Mouse (Mus musculus): ENCODE results near the gene Olfr150. TPM values are rescaled to one million over a fixed set of nuclear protein-coding genes. Genes with fewer than 3 reads are reported as not detected.
A peak's percentile ranks its signal among the peaks of the same experiment; 100 is the strongest.
"Not testable (repeated sequence)": the region's sequence is repeated elsewhere in the genome, so short reads cannot be mapped to it uniquely, and the experiment has no call there.

Gene Olfr150
- not detected in 2 replicates for polyA plus RNA-seq (2015; fragmentation: Nextera tagmentation; extraction: Ambion mirVana)

DNA sequence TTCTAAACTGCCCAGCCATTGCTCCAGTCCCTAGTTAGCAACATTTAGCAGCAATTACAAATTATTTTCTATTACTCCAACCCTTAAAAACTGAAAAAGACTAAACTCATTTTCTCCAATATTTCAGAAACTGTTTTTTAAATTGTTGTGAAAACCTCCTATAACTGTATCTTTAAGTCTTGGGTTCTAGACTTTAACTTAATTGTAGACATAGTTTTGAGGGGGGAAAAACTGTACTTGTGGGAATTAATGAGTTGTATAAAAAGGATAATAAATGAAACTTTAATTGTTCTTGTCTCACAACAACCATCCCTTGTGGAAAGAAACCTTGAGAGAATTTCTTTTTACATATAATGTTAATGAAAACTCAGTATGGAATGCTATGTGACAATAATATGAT, at the start of gene Olfr150:
Olfr150 (plus strand) TSS at position 301 of the 400 bp plus-strand sequence.
- H3K4me2 ChIP-seq: no peak within 1 kb of the TSS
- no peaks in the 10 kb centered on the region for H3K4me1 ChIP-seq
- ATAC-seq (replicated peaks; ENCODE audit: low FRiP score): no peak
- H3K9me3 ChIP-seq (replicated peaks): no peaks in the 10 kb centered on the region
- no peak within 1 kb of the TSS for H3K27ac ChIP-seq
- no peak within 1 kb of the TSS for H3K9ac ChIP-seq
- H3K27me3 ChIP-seq: no peaks in the 10 kb centered on the region
- H3K4me3 ChIP-seq (replicated peaks): no peak within 1 kb of the TSS
- no peaks in the 10 kb centered on the region for H3K36me3 ChIP-seq

DNA sequence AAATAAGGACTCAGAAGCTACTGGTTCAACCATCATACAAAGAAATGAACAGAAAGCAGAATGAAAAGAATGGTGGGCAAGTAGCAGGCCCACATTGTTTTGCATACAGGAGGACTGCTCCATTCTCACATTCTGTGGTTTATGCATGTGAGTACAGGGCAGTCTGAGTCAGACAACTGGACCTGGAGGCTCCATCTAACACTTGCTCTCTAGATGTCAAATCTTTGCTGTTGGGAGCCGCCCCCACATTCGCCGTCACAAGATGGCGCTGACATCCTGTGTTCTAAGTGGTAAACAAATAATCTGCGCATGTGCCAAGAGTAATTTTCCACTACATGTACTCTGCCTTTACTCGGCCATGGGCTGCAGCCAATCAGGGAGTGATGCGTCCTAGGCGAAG, 29.7 kb upstream of the Olfr150 start:
- not testable (repeated sequence) for H3K9me3 ChIP-seq (replicated peaks); ATAC-seq (replicated peaks; ENCODE audit: low FRiP score); H3K4me3 ChIP-seq (replicated peaks); H3K4me1 ChIP-seq; H3K9ac ChIP-seq; H3K27ac ChIP-seq; H3K4me2 ChIP-seq; H3K27me3 ChIP-seq; H3K36me3 ChIP-seq
- WGBS: 88% methylated on average over 8 of the region's 8 CpGs

DNA sequence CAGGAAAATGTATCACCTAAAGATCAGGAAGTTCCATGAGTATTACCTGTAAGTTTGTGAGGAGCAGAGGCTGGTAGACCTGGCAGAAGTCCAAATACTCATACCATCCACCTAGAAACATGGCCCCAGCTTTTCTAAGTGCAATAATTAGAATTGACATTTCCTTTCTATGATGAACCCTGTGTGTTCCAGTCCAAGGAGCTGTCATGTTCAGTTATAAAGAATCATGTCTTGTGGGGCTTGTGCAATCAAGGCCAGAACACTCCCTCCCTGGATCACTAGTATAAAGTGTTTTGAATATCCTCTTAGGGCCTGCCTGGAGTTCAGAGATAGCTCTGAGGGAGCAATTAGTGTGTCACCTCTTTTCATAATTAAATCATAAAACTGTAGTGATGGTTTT, 23.8 kb upstream of the Olfr150 start, which contains the start of gene Olfr149:
Olfr149 (minus strand) TSS at position 101 of the 400 bp plus-strand sequence.
- no peak within 1 kb of the TSS for H3K4me3 ChIP-seq (replicated peaks)
- H3K9me3 ChIP-seq (replicated peaks): no peaks in the 10 kb centered on the region
- no peaks in the 10 kb centered on the region for H3K27me3 ChIP-seq
- H3K9ac ChIP-seq: no peak within 1 kb of the TSS
- H3K4me1 ChIP-seq: 0 out of 2 replicates have a peak, but pooled peaks cover 5% of the 10 kb centered on the region
- no peak within 1 kb of the TSS for H3K4me2 ChIP-seq
- no peaks in the 10 kb centered on the region for H3K36me3 ChIP-seq
- ATAC-seq (replicated peaks; ENCODE audit: low FRiP score): no peak
- no peak within 1 kb of the TSS for H3K27ac ChIP-seq

DNA sequence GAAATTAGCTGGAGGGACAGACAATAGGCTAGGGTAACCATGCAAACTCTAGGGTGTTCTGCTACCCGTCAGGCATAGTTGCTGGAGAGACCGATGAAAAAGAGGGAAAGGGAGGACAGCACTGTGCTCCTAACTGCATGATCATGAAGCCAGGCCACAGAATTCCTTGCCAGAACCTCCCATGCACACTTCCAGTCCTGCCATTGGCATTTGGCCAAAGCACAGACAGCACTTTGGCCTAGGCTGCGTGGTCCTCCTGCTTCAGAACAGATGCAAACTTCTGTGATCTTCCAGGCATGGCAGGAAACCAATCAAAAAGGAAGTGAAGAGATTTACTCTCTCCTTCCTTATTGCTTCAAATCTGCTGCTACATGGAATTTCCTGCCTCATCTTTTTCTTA, 21.8 kb upstream of the Olfr150 start:
- 24% methylated on average over 3 of the region's 3 CpGs for WGBS
- Histone ChIP-seq H3K4me1 (0 out of 2 replicates have a peak, but pooled peaks cover 5% of the 10 kb centered on the region), H3K4me3 (replicated peaks) (no peak overlapping the region), H3K9me3 (replicated peaks) (no peaks in the 10 kb centered on the region), H3K36me3 (no peaks in the 10 kb centered on the region), H3K27me3 (no peaks in the 10 kb centered on the region), H3K9ac (no peak overlapping the region), H3K4me2 (no peak overlapping the region), H3K27ac (no peak overlapping the region)
- peak; percentile 76; the same call in 1 of the 2 replicates for ATAC-seq (replicated peaks; ENCODE audit: low FRiP score)

DNA sequence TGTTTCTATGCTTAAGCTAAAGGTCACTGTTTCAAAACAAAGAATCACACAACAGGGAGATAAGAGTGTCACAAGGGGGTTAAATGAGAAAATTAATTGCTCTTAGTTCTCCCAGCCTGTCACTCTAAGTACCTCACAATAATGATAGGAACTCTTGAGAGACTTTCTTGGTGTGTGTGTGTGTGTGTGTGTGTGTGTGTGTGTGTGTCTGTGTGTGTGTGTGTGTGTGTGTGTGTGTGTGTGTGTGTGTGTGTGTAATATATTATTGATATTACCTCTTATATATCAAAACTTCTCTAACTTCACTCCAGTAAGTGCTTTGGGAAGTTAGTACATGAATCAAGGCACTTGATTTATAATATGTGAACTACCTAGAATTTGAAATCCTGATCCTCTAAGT, 19.7 kb upstream of the Olfr150 start, which contains the start of gene Olfr965:
Olfr965 (plus strand) TSS at position 301 of the 400 bp plus-strand sequence.
- Histone ChIP-seq H3K4me3 (replicated peaks) (no peak within 1 kb of the TSS), H3K36me3 (no peaks in the 10 kb centered on the region), H3K4me2 (no peak within 1 kb of the TSS), H3K27ac (no peak within 1 kb of the TSS), H3K4me1 (0 out of 2 replicates have a peak, but pooled peaks cover 5% of the 10 kb centered on the region), H3K9ac (no peak within 1 kb of the TSS), H3K27me3 (no peaks in the 10 kb centered on the region), H3K9me3 (replicated peaks) (no peaks in the 10 kb centered on the region)
- ATAC-seq (replicated peaks; ENCODE audit: low FRiP score): no peak

DNA sequence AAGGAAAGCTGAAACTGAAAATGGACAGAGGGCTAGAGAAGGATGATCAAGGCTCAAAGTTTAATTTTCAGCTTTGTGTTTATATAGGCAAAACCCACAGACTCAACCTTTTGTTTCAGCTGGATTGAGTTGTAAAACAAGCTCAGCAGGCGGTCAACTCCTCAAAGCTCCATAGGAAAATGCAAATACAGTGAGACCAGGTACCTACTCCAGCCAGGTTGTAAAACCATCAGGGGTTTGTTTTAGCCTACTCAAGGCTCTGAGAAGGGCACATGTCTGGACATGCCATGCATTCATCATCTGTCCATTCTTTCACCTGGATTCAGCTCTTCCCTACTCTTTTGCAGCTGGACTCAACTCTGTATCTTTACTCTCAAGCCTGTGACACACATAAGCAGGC, 10.0 kb downstream of the Olfr150 start:
- no peak for ATAC-seq (replicated peaks; ENCODE audit: low FRiP score)
- no peaks in the 10 kb centered on the region for H3K9me3 ChIP-seq (replicated peaks)
- H3K9ac ChIP-seq: no peak overlapping the region
- H3K4me3 ChIP-seq (replicated peaks): no peak overlapping the region
- 84% methylated on average over 1 of the region's 1 CpGs for WGBS
- H3K4me1 ChIP-seq: no peaks in the 10 kb centered on the region
- no peak overlapping the region for H3K27ac ChIP-seq
- H3K4me2 ChIP-seq: no peak overlapping the region
- H3K36me3 ChIP-seq: no peaks in the 10 kb centered on the region
- no peaks in the 10 kb centered on the region for H3K27me3 ChIP-seq

DNA sequence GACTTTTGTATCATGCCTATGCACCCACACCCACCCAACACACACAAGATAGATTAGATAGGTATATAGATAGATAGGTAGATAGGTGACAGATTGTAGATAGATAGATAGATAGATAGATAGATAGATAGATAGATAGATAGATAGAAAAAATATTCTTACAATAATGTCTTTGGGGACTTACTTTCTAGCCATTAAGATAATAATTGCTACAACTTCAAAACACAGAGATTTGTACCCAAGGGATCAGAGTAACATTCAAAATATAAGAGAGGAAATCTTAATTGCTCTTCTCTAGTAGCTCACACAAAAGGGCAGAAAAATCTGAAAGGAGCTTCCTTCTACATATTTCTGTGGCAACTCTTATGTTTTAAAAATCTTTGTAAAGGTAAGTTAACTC, 15.2 kb downstream of the Olfr150 start, which contains the start of gene Olfr967:
Olfr967 (plus strand) TSS at position 301 of the 400 bp plus-strand sequence.
- ATAC-seq (replicated peaks; ENCODE audit: low FRiP score): no peak
- Histone ChIP-seq H3K27me3 (no peaks in the 10 kb centered on the region), H3K9me3 (replicated peaks) (no peaks in the 10 kb centered on the region), H3K4me2 (no peak within 1 kb of the TSS), H3K27ac (no peak within 1 kb of the TSS), H3K4me1 (no peaks in the 10 kb centered on the region), H3K4me3 (replicated peaks) (no peak within 1 kb of the TSS), H3K36me3 (no peaks in the 10 kb centered on the region), H3K9ac (no peak within 1 kb of the TSS)

DNA sequence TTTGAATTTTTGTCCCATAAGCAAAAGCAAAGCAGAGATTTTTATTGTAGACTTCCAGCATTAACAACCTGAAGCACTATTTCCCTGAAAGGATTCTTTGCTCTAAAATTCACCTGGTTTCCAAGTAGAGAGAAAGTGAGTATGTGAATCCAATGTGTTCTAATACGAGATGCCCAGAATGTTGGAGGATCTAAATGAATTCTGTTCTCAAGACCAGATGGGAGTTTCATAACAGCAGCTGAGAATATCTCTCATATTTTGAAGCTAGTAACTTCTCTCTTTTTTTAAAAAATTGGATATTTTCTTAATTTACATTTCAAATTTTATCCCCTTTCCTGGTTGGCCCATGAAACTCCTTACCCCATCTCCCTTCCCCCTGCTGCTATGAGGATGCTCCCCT, 15.7 kb downstream of the Olfr150 start:
- Histone ChIP-seq H3K9ac (no peak overlapping the region), H3K27me3 (no peaks in the 10 kb centered on the region), H3K9me3 (replicated peaks) (no peaks in the 10 kb centered on the region), H3K4me1 (no peaks in the 10 kb centered on the region), H3K27ac (no peak overlapping the region), H3K4me2 (no peak overlapping the region), H3K4me3 (replicated peaks) (no peak overlapping the region), H3K36me3 (no peaks in the 10 kb centered on the region)
- no peak for ATAC-seq (replicated peaks; ENCODE audit: low FRiP score)
- 75% methylated on average over 1 of the region's 1 CpGs for WGBS

DNA sequence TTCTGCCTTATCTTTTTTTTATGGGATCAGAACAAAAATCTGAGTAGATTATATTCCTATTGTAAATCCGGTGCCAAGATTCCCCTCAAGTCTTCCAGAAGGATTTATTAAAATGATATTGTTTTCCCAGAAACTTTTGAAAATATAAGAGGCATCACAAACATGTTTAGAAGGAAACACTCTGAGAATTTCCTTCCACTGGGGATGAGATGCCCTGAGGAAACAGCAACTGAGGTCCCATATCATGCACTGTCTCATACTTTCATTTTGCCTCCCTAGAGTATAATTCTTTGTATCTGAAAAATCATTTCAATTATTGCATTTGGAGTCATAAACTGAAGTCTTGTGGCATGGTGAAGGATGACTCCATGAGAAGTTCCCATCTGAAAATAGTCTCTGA, 52.4 kb downstream of the Olfr150 start, which contains the start of gene Olfr968:
Olfr968 (minus strand) TSS at position 101 of the 400 bp plus-strand sequence.
- Histone ChIP-seq H3K4me1 (no peaks in the 10 kb centered on the region), H3K4me3 (replicated peaks) (no peak within 1 kb of the TSS), H3K9me3 (replicated peaks) (no peaks in the 10 kb centered on the region), H3K27ac (no peak within 1 kb of the TSS), H3K9ac (no peak within 1 kb of the TSS), H3K27me3 (no peaks in the 10 kb centered on the region), H3K4me2 (no peak within 1 kb of the TSS), H3K36me3 (no peaks in the 10 kb centered on the region)
- 87% methylated on average over 1 of the region's 1 CpGs for WGBS
- no peak for ATAC-seq (replicated peaks; ENCODE audit: low FRiP score)

Other genes starting within 250 kb of the Olfr150 start
- gene Olfr44, start 237.0 kb upstream of the Olfr150 start, polyA plus RNA-seq (2015; fragmentation: Nextera tagmentation; extraction: Ambion mirVana): not detected in 2 replicates
- gene Olfr957, start 215.2 kb upstream of the Olfr150 start, polyA plus RNA-seq (2015; fragmentation: Nextera tagmentation; extraction: Ambion mirVana): not detected in 2 replicates
- not detected in 2 replicates for gene Olfr958, start 176.9 kb upstream of the Olfr150 start, polyA plus RNA-seq (2015; fragmentation: Nextera tagmentation; extraction: Ambion mirVana)
- gene Olfr959, start 155.4 kb upstream of the Olfr150 start, polyA plus RNA-seq (2015; fragmentation: Nextera tagmentation; extraction: Ambion mirVana): not detected in 2 replicates
- 22.0 and 23.4 TPM in 2 replicates for gene AW551984, start 126.6 kb upstream of the Olfr150 start, polyA plus RNA-seq (2015; fragmentation: Nextera tagmentation; extraction: Ambion mirVana)
- not detected in 2 replicates for gene Olfr148, start 120.3 kb upstream of the Olfr150 start, polyA plus RNA-seq (2015; fragmentation: Nextera tagmentation; extraction: Ambion mirVana)
- gene Olfr960, start 109.6 kb upstream of the Olfr150 start, polyA plus RNA-seq (2015; fragmentation: Nextera tagmentation; extraction: Ambion mirVana): 0.16 TPM in 1 of 2 replicates, not detected in the other
- not detected in 2 replicates for gene Olfr961, start 85.9 kb upstream of the Olfr150 start, polyA plus RNA-seq (2015; fragmentation: Nextera tagmentation; extraction: Ambion mirVana)
- gene Olfr963, start 63.8 kb upstream of the Olfr150 start, polyA plus RNA-seq (2015; fragmentation: Nextera tagmentation; extraction: Ambion mirVana): not detected in 2 replicates
- not detected in 2 replicates for gene Olfr149, start 23.9 kb upstream of the Olfr150 start, polyA plus RNA-seq (2015; fragmentation: Nextera tagmentation; extraction: Ambion mirVana)
- not detected in 2 replicates for gene Olfr965, start 19.6 kb upstream of the Olfr150 start, polyA plus RNA-seq (2015; fragmentation: Nextera tagmentation; extraction: Ambion mirVana)
- gene Olfr967, start 15.3 kb downstream of the Olfr150 start, polyA plus RNA-seq (2015; fragmentation: Nextera tagmentation; extraction: Ambion mirVana): not detected in 2 replicates
- not detected in 2 replicates for gene Olfr968, start 52.3 kb downstream of the Olfr150 start, polyA plus RNA-seq (2015; fragmentation: Nextera tagmentation; extraction: Ambion mirVana)
- not detected in 2 replicates for gene Olfr969, start 60.0 kb downstream of the Olfr150 start, polyA plus RNA-seq (2015; fragmentation: Nextera tagmentation; extraction: Ambion mirVana)
- not detected in 2 replicates for gene Olfr970, start 77.9 kb downstream of the Olfr150 start, polyA plus RNA-seq (2015; fragmentation: Nextera tagmentation; extraction: Ambion mirVana)
- not detected in 2 replicates for gene Olfr971, start 105.9 kb downstream of the Olfr150 start, polyA plus RNA-seq (2015; fragmentation: Nextera tagmentation; extraction: Ambion mirVana)
- not detected in 2 replicates for gene Olfr972, start 135.4 kb downstream of the Olfr150 start, polyA plus RNA-seq (2015; fragmentation: Nextera tagmentation; extraction: Ambion mirVana)
- gene Olfr229, start 176.4 kb downstream of the Olfr150 start, polyA plus RNA-seq (2015; fragmentation: Nextera tagmentation; extraction: Ambion mirVana): not detected in 2 replicates
- not detected in 2 replicates for gene Olfr974, start 206.5 kb downstream of the Olfr150 start, polyA plus RNA-seq (2015; fragmentation: Nextera tagmentation; extraction: Ambion mirVana)
- not detected in 2 replicates for gene Olfr975, start 221.1 kb downstream of the Olfr150 start, polyA plus RNA-seq (2015; fragmentation: Nextera tagmentation; extraction: Ambion mirVana)
- gene Olfr976, start 230.2 kb downstream of the Olfr150 start, polyA plus RNA-seq (2015; fragmentation: Nextera tagmentation; extraction: Ambion mirVana): not detected in 2 replicates